Mouse (Mus musculus) hindbrain, embryonic 14.5 days (tissue): ENCODE data around the gene Tjp3. TPM values are rescaled to one million over a fixed set of nuclear protein-coding genes. Genes with fewer than 3 reads are reported as not detected.

Source experiments
- ATAC-seq: fragments of 200-750 bp; cut with Nextera tagmentation; 2 replicates; pipeline ENCODE4 v1.8.0; 2017; ENCODE audit warnings: moderate number of reproducible peaks, mild to moderate bottlenecking, moderate TSS enrichment, moderate library complexity; ENCODE audit not compliant: low FRiP score
- DNase-seq: peaks from one replicate; pipeline ENCODE4 v3.0.0-alpha.2; 2015; ENCODE audit warnings: low spot score
- H3K27ac ChIP-seq: fragments of 300-500 bp; sonication (generic); 2 replicates; pipeline ENCODE4 v1.5.1; 2014; ENCODE audit warnings: mild to moderate bottlenecking, moderate library complexity
- H3K27me3 ChIP-seq: fragments of 300-500 bp; sonication (generic); 2 replicates; pipeline ENCODE4 v1.6.1; 2014; ENCODE audit warnings: mild to moderate bottlenecking, low read length, mixed read lengths; ENCODE audit not compliant: control insufficient read depth, insufficient read depth
- H3K36me3 ChIP-seq: fragments of 300-500 bp; sonication (generic); replicated peaks from 2 replicates; pipeline ENCODE4 v1.6.1; 2014; ENCODE audit not compliant: control insufficient read depth, insufficient read depth
- H3K4me1 ChIP-seq: fragments of 300-500 bp; sonication (generic); replicated peaks from 2 replicates; pipeline ENCODE4 v1.6.1; 2014; ENCODE audit warnings: antibody characterized with exemption, low read length, mixed read lengths; ENCODE audit not compliant: control insufficient read depth, insufficient read depth
- H3K4me2 ChIP-seq: fragments of 300-500 bp; sonication (generic); replicated peaks from 2 replicates; pipeline ENCODE4 v1.6.1; 2014; ENCODE audit warnings: mild to moderate bottlenecking, moderate library complexity
- H3K4me3 ChIP-seq: fragments of 300-500 bp; sonication (generic); replicated peaks from 2 replicates; pipeline ENCODE4 v1.5.1; 2014; ENCODE audit warnings: mild to moderate bottlenecking, low read length
- H3K9ac ChIP-seq: fragments of 300-500 bp; sonication (generic); 2 replicates; pipeline ENCODE4 v1.6.1; 2014
- H3K9me3 ChIP-seq: fragments of 300-500 bp; sonication (generic); 2 replicates; pipeline ENCODE4 v1.6.1; 2016; ENCODE audit warnings: low read length; ENCODE audit not compliant: control insufficient read depth
- WGBS: fragments of 180-500 bp; shearing (Covaris S2); extraction: QIAGEN DNeasy Blood & Tissue Kit; methylation state at CpG from one replicate; pipeline ENCODE4 v1.1.7; 2014; 5-methylcytosine and 5-hydroxymethylcytosine counted together
- polyA plus RNA-seq: library from polyadenylated mRNA; unstranded; fragments of >200 nt; fragmentation: Nextera tagmentation; extraction: Ambion mirVana; gene quantifications from 2 replicates; pipeline ENCODE4 v1.2.1, GENCODE M21; 2014

Gene Tjp3
- polyA plus RNA-seq, 1 experiment from 2014 or later = 6.0 TPM

GRCm38 (mm10) chr10:81328386-81328785 lies 37.0 kb upstream of the Tjp3 start, which contains the start of gene Tbxa2r:
Gene Tbxa2r, plus strand, starts transcription at chr10:81328731.
- Histone ChIP-seq H3K27me3 (peaks cover 14% of the 10 kb centered on the region), H3K4me3 (no peak within 1 kb of the TSS), H3K9ac (0 out of 2 replicates have a peak within 1 kb of the TSS, but pooled peaks have one; percentile 10), H3K27ac (0 out of 2 replicates have a peak within 1 kb of the TSS, but pooled peaks have one; percentile 5), H3K4me2 (no peak within 1 kb of the TSS), H3K4me1 (no peaks in the 10 kb centered on the region), H3K36me3 (peaks cover 47% of the 10 kb centered on the region), H3K9me3 (no peaks in the 10 kb centered on the region)
- WGBS = 21% methylated on average over 10 of the region's 10 CpGs
- DNase-seq = no peak
- ATAC-seq = no peak

GRCm38 (mm10) chr10:81327959-81328358 lies 36.6 kb upstream of the Tjp3 start:
- DNase-seq (no peak), ATAC-seq (no peak)
- H3K27ac ChIP-seq = 0 out of 2 replicates have a peak overlapping the region, but pooled peaks have one; percentile 5
- no peak overlapping the region for H3K4me3 ChIP-seq
- no peak overlapping the region for H3K4me2 ChIP-seq
- no peaks in the 10 kb centered on the region for H3K4me1 ChIP-seq
- H3K9me3 ChIP-seq = no peaks in the 10 kb centered on the region
- H3K36me3 ChIP-seq = peaks cover 51% of the 10 kb centered on the region
- H3K9ac ChIP-seq = no peak overlapping the region
- peaks cover 10% of the 10 kb centered on the region for H3K27me3 ChIP-seq
- WGBS = 33% methylated on average over 2 of the region's 2 CpGs

GRCm38 (mm10) chr10:81326858-81327257 lies 35.5 kb upstream of the Tjp3 start:
- Histone ChIP-seq H3K4me3 (no peak overlapping the region), H3K27me3 (no peaks in the 10 kb centered on the region), H3K27ac (0 out of 2 replicates have a peak overlapping the region, but pooled peaks have one; percentile 0), H3K9ac (no peak overlapping the region), H3K4me2 (no peak overlapping the region), H3K9me3 (no peaks in the 10 kb centered on the region), H3K36me3 (peaks cover 58% of the 10 kb centered on the region), H3K4me1 (peaks cover 4% of the 10 kb centered on the region)
- no peak for ATAC-seq
- DNase-seq = no peak
- 84% methylated on average over 6 of the region's 6 CpGs for WGBS

- Histone ChIP-seq H3K27me3 (no peaks in the 10 kb centered on the region), H3K9me3 (no peaks in the 10 kb centered on the region), H3K4me2 (no peak overlapping the region), H3K36me3 (peaks cover 58% of the 10 kb centered on the region), H3K9ac (no peak overlapping the region), H3K4me3 (no peak overlapping the region), H3K27ac (no peak overlapping the region), H3K4me1 (peaks cover 8% of the 10 kb centered on the region)
- WGBS = 94% methylated on average over 18 of the region's 18 CpGs
- DNase-seq (no peak), ATAC-seq (no peak)
These were observed 34.4 kb upstream of the Tjp3 start for GRCm38 (mm10) chr10:81325781-81326180.

GRCm38 (mm10) chr10:81325176-81325575 lies 33.8 kb upstream of the Tjp3 start:
- no peak overlapping the region for H3K4me3 ChIP-seq
- no peak overlapping the region for H3K9ac ChIP-seq
- H3K9me3 ChIP-seq = no peaks in the 10 kb centered on the region
- no peak overlapping the region for H3K4me2 ChIP-seq
- no peaks in the 10 kb centered on the region for H3K27me3 ChIP-seq
- no peak for ATAC-seq
- 92% methylated on average over 21 of the region's 21 CpGs for WGBS
- H3K4me1 ChIP-seq = peaks cover 8% of the 10 kb centered on the region
- peaks cover 58% of the 10 kb centered on the region for H3K36me3 ChIP-seq
- H3K27ac ChIP-seq = no peak overlapping the region
- DNase-seq = no peak

- no peaks in the 10 kb centered on the region for H3K27me3 ChIP-seq
- no peaks in the 10 kb centered on the region for H3K9me3 ChIP-seq
- H3K4me3 ChIP-seq = no peak overlapping the region
- H3K27ac ChIP-seq = no peak overlapping the region
- peaks cover 58% of the 10 kb centered on the region for H3K36me3 ChIP-seq
- DNase-seq (no peak), ATAC-seq (no peak)
- H3K9ac ChIP-seq = no peak overlapping the region
- 96% methylated on average over 18 of the region's 18 CpGs for WGBS
- H3K4me1 ChIP-seq = peaks cover 17% of the 10 kb centered on the region
- no peak overlapping the region for H3K4me2 ChIP-seq
These were observed 32.6 kb upstream of the Tjp3 start for GRCm38 (mm10) chr10:81323791-81324530.

- Histone ChIP-seq H3K4me1 (peaks cover 20% of the 10 kb centered on the region), H3K9ac (no peak overlapping the region), H3K9me3 (no peaks in the 10 kb centered on the region), H3K4me2 (no peak overlapping the region), H3K27me3 (no peaks in the 10 kb centered on the region), H3K27ac (no peak overlapping the region), H3K36me3 (peaks cover 65% of the 10 kb centered on the region), H3K4me3 (no peak overlapping the region)
- no peak for ATAC-seq
- no peak for DNase-seq
- WGBS = 97% methylated on average over 23 of the region's 23 CpGs
These were observed 31.9 kb upstream of the Tjp3 start for GRCm38 (mm10) chr10:81323141-81323775.

GRCm38 (mm10) chr10:81322444-81322843 lies 31.1 kb upstream of the Tjp3 start:
- ATAC-seq (no peak), DNase-seq (no peak)
- WGBS = 93% methylated on average over 27 of the region's 27 CpGs
- Histone ChIP-seq H3K36me3 (peaks cover 67% of the 10 kb centered on the region), H3K9ac (no peak overlapping the region), H3K4me1 (peaks cover 20% of the 10 kb centered on the region), H3K27ac (no peak overlapping the region), H3K4me3 (no peak overlapping the region), H3K27me3 (no peaks in the 10 kb centered on the region), H3K9me3 (no peaks in the 10 kb centered on the region), H3K4me2 (no peak overlapping the region)

GRCm38 (mm10) chr10:81321436-81321835 lies 30.1 kb upstream of the Tjp3 start:
- DNase-seq (no peak), ATAC-seq (no peak)
- peaks cover 20% of the 10 kb centered on the region for H3K4me1 ChIP-seq
- H3K27ac ChIP-seq = peak overlapping the region; percentile 81
- peaks cover 63% of the 10 kb centered on the region for H3K36me3 ChIP-seq
- no peaks in the 10 kb centered on the region for H3K27me3 ChIP-seq
- no peaks in the 10 kb centered on the region for H3K9me3 ChIP-seq
- H3K4me3 ChIP-seq = peak overlapping the region; percentile 76
- peak overlapping the region; percentile 77 for H3K9ac ChIP-seq
- H3K4me2 ChIP-seq = peak overlapping the region; percentile 83
- 4% methylated on average over 20 of the region's 20 CpGs for WGBS
